Mouse (Mus musculus) small intestine, adult 2 months (tissue): ENCODE measurements at regions not wholly inside any gene's neighbourhood (a gene's known extent, or its start where the extent isn't known, plus 50 kb on each side); places are given as distances from the start of the nearest gene placed in this dataset.

Experiments used
- H3K27ac ChIP-seq: fragments of 200-500 bp; 2 replicates; pipeline ENCODE4 v1.5.1; 2012; ENCODE audit warnings: low read depth, low read length, control low read depth, inconsistent platforms; ENCODE audit not compliant: insufficient read depth
- H3K27me3 ChIP-seq: fragments of 200-500 bp; 2 replicates; pipeline ENCODE4 v1.6.1; 2012; ENCODE audit warnings: mild to moderate bottlenecking, moderate library complexity, low read length, inconsistent platforms; ENCODE audit not compliant: control insufficient read depth, insufficient read depth
- H3K36me3 ChIP-seq: fragments of 200-500 bp; 2 replicates; pipeline ENCODE4 v1.6.1; 2012; ENCODE audit warnings: mild to moderate bottlenecking, low read length, control low read depth, inconsistent platforms; ENCODE audit not compliant: control insufficient read depth, insufficient read depth
- H3K4me1 ChIP-seq: fragments of 200-500 bp; 2 replicates; pipeline ENCODE4 v1.6.1; 2012; ENCODE audit warnings: low read length, inconsistent platforms, mixed read lengths; ENCODE audit not compliant: control insufficient read depth, insufficient read depth, insufficient read length
- H3K4me3 ChIP-seq: fragments of 200-500 bp; 2 replicates; pipeline ENCODE4 v1.5.1; 2012; ENCODE audit warnings: low read depth, mild to moderate bottlenecking, control low read depth, inconsistent platforms, low read length, moderate library complexity
- CTCF ChIP-seq: fragments of 200-500 bp; IDR thresholded peaks from 2 replicates; pipeline ENCODE4 v1.5.1; 2012; ENCODE audit warnings: low read depth, mild to moderate bottlenecking, control low read depth, inconsistent platforms, low read length, moderate library complexity, mixed read lengths; ENCODE audit not compliant: insufficient replicate concordance, insufficient read length; ENCODE audit errors: extremely low read depth
- POLR2A ChIP-seq: fragments of 200-500 bp; IDR thresholded peaks from 2 replicates; pipeline ENCODE4 v1.6.1; 2012; ENCODE audit warnings: low read depth, mild to moderate bottlenecking, control low read depth, inconsistent platforms, low read length, moderate library complexity
- WGBS: fragments of 180-500 bp; shearing (Covaris S2); methylation state at CpG from one replicate; pipeline ENCODE4 v1.1.7; 2018; 5-methylcytosine and 5-hydroxymethylcytosine counted together

- Histone ChIP-seq H3K4me3 (no peak overlapping the region), H3K27ac (no peak overlapping the region), H3K36me3 (no peaks in the 10 kb centered on the region), H3K27me3 (no peaks in the 10 kb centered on the region), H3K4me1 (no peaks in the 10 kb centered on the region)
- WGBS: 92% methylated on average over 10 of the region's 10 CpGs
- no peak for TF ChIP-seq CTCF
- TF ChIP-seq POLR2A: no peak
Measured at GRCm38 (mm10) chr14:54148626-54149025, 105.3 kb downstream of the Dad1 start.

GRCm38 (mm10) chr14:54148121-54148520, 105.8 kb downstream of the Dad1 start:
- Histone ChIP-seq H3K27ac (no peak overlapping the region), H3K27me3 (no peaks in the 10 kb centered on the region), H3K36me3 (no peaks in the 10 kb centered on the region), H3K4me1 (no peaks in the 10 kb centered on the region), H3K4me3 (no peak overlapping the region)
- TF ChIP-seq POLR2A (no peak), CTCF (no peak)
- WGBS: 77% methylated on average over 4 of the region's 4 CpGs

- Histone ChIP-seq H3K4me1 (no peaks in the 10 kb centered on the region), H3K27me3 (no peaks in the 10 kb centered on the region), H3K36me3 (no peaks in the 10 kb centered on the region), H3K27ac (no peak overlapping the region), H3K4me3 (no peak overlapping the region)
- 84% methylated on average over 5 of the region's 7 CpGs for WGBS
- TF ChIP-seq CTCF: no peak
- no peak for TF ChIP-seq POLR2A
Measured at GRCm38 (mm10) chr14:54147546-54147945, 106.4 kb downstream of the Dad1 start.

GRCm38 (mm10) chr14:54145743-54146741, 107.9 kb downstream of the Dad1 start:
- Histone ChIP-seq H3K27me3 (no peaks in the 10 kb centered on the region), H3K36me3 (no peaks in the 10 kb centered on the region), H3K27ac (no peak overlapping the region), H3K4me1 (no peaks in the 10 kb centered on the region), H3K4me3 (no peak overlapping the region)
- WGBS: 55% methylated on average over 11 of the region's 11 CpGs
- TF ChIP-seq CTCF (no peak), POLR2A (no peak)

DNA sequence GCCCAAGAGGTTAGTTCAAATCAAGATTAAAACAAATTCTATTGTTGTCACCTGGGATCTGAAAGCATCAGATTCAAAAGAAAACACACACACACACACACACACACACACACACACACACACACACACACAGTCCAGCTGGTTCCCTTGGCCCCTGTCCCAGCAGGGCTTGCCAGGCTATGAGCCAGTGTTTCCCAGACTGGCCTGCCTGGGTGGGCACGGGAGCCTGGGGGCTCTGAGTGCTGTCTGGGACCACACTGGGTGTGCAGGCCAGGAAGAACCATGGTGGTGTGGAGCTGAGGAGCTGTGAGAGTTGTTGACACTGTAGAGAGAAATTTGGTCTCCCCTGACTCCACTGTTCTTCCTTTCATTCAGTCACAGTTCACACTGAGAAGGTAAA, 110.1 kb downstream of the Dad1 start:
- 32% methylated on average over 1 of the region's 1 CpGs for WGBS
- Histone ChIP-seq H3K27me3 (no peaks in the 10 kb centered on the region), H3K4me3 (no peak overlapping the region), H3K27ac (no peak overlapping the region), H3K4me1 (no peaks in the 10 kb centered on the region), H3K36me3 (no peaks in the 10 kb centered on the region)
- no peak for TF ChIP-seq POLR2A
- no peak for TF ChIP-seq CTCF

DNA sequence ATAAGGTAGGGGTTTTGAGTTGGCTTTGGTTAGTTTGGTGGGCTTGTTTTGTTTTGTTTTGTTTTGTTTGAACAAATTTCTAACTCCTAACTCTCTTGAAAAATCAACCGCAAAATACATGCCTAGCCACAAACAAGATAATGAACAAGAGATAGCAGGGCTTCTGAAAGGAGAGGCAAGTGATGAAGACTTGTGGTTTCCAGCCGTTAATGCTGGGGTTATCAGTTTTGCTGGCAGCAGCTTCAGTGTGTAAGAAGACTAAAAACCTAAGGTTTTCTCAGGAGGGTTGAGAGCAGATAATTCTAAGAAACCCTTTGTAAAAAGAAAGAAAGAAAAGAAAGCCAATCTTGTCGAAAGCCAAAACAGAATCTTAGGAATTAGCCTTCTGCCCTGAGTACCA, 115.6 kb downstream of the Dad1 start:
- Histone ChIP-seq H3K4me3 (no peak overlapping the region), H3K4me1 (no peaks in the 10 kb centered on the region), H3K27ac (no peak overlapping the region), H3K27me3 (no peaks in the 10 kb centered on the region), H3K36me3 (no peaks in the 10 kb centered on the region)
- TF ChIP-seq CTCF (no peak), POLR2A (no peak)
- WGBS: 77% methylated on average over 3 of the region's 3 CpGs

- no peaks in the 10 kb centered on the region for H3K4me1 ChIP-seq
- TF ChIP-seq CTCF (no peak), POLR2A (no peak)
- H3K4me3 ChIP-seq: no peak overlapping the region
- no peak overlapping the region for H3K27ac ChIP-seq
- no peaks in the 10 kb centered on the region for H3K27me3 ChIP-seq
- 74% methylated on average over 3 of the region's 3 CpGs for WGBS
- H3K36me3 ChIP-seq: no peaks in the 10 kb centered on the region
Measured at GRCm38 (mm10) chr14:54136538-54136937, 117.4 kb downstream of the Dad1 start.
